Mouse (Mus musculus): ENCODE measurements around the gene Bglap2. TPM values are rescaled to one million over a fixed set of nuclear protein-coding genes. Genes with fewer than 3 reads are reported as not detected.
A peak's percentile ranks its signal among the peaks of the same experiment; 100 is the strongest.

The Bglap2 gene
- total RNA-seq, 2 experiments from 2014 or later = not detected

- no peak for DNase-seq
Measured at GRCm38 (mm10) chr3:88339006-88339405, 39.5 kb downstream of the Bglap2 start.

DNA sequence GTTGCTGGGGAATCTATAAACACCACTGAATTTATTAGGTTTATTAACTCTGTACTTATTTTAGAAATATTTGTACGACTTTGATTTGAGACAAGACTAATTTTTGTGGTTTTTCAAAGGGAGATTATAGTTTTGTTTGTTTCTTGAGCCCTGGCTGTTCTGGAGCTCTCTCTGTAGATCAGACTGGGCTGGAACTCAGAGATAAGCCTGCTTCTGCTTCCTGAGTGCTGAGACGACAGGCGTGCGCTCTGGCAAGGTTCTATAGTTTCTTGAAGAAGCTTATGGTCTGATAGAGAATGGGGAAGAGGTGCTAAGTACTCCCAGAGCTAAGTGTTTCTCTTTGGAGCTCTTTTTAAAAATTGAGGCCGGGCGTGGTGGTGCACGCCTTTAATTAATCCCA is 40.2 kb downstream of the Bglap2 start:
- no peak for DNase-seq

GRCm38 (mm10) chr3:88337367-88338020 is 41.0 kb downstream of the Bglap2 start:
- no peak for DNase-seq

DNA sequence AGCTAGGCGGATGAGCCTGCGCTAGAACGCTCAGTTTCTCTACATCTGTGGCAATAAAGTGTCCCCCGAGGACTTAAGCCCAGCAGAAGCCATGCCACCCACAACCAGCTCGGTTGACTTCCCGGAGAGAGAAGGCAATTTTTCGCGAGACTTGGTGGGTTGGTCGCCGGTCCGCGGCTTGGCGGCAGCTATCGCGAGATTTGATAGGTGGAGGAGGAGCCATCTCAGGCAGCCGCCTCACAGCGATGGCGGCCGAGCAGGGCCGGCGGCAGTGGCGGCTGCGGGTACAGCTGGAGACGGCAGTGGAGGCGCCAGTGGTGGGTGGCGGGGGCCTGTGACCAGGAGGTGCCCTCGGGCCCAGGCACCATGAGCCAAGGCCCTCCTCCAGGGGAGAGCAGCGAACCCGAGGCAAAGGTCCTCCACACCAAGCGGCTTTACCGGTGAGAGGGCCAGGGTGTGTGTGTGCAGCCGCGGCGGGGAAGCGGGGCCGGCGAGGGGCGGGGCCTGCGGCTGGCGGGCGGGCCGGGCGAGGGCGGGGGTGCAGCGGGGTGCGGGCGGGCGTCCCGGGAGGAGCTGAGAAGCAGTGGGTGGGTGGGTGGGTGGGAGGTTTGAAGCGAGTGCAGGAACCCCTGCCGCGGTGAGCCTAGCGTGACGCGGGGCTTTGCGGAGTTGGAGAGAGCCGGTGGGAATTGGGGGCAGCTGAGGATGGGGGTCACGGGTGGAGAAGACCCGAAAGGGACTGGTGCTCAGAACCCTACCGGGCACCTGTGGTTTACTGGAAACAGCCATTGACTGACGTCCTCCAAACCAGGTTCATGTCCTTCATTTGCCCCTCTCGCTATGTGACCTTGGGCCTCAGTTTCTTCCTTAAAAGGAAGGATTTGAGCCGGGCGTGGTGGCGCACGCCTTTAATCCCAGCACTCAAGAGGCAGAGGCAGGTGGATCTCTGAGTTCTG is 42.2 kb downstream of the Bglap2 start, which contains the start of the genes Tmem79 and Smg5:
Gene Tmem79 (minus strand): TSS at position 91 of the 956 bp plus-strand sequence.
Gene Smg5 (plus strand): TSS at position 203 of the 956 bp plus-strand sequence.
- peak; percentile 96 for DNase-seq

DNA sequence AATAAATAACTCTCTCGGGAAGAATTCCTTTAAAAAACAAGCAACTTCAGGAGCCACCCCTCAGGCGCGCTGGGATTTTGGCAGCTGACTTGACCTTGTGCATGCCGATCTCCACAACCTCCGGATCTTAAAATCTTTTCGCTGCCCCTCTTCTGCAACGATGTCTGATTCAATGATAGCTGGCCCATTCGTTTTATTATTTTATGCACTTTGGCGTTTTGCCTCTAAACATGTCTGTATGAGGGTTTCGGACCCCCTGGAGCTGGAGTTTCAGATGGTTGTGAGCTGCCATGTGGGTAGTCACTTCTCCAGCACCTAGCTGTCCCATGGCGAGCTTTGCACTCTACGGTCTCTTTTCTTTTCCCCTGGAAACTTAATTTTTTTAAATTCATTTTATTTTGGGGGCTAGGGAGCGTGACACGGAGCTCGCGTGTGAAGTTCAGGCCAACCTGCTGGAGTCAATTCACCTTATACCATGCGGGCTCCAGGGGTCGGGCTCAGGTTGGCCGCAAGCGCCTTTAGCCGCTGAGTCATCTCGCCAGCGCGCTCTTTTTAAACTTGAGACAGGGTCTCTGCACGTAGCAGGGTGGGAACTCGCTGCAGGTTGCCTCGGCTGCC is 43.0 kb downstream of the Bglap2 start:
- no peak for DNase-seq

DNA sequence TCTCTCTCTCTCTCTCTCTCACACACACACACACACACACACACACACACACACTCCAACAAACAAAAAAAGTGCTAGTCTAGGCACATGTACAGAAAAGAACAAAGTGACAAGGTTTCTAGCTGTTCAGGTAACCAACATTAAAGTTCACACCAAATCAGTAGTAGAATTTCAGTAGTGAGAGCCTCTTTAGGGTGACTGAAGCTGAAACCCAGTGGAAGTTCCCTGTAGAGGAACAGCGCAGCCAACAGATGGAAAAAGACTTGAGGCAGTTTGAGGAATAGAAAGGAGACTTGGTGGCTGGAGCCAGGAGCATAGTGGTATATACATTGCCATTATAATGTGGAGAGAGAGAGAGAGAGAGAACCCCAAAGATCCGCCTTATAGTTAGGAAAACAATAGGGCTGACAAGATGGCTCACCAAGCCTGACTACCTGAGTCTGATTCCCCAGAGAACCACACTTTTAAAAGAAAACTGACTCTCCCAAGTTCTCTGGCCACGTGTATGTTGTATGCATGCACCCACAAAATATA is 43.5 kb downstream of the Bglap2 start:
- no peak for DNase-seq

- no peak for DNase-seq
Measured at GRCm38 (mm10) chr3:88334029-88334658, 44.4 kb downstream of the Bglap2 start.

GRCm38 (mm10) chr3:88331282-88331681 is 47.2 kb downstream of the Bglap2 start:
- DNase-seq = no peak

GRCm38 (mm10) chr3:88328956-88329355 is 49.5 kb downstream of the Bglap2 start:
- no peak for DNase-seq

Other genes starting within 250 kb of the Bglap2 start
- 100 to 1,000 TPM; 156 to 164 TPM for gene Mef2d, start 236.3 kb downstream of the Bglap2 start, total RNA-seq (2021)
- gene Rhbg, start 124.0 kb downstream of the Bglap2 start, total RNA-seq (2021) = not detected
- gene Gm38392, start 91.5 kb downstream of the Bglap2 start, total RNA-seq (2021) = under 1 TPM; 0.51 to 0.69 TPM
- 1 to 10 TPM; 5.4 to 5.9 TPM for gene Tsacc, start 81.7 kb downstream of the Bglap2 start, total RNA-seq (2021)
- 100 to 1,000 TPM; 104 to 115 TPM for gene Cct3, start 81.6 kb downstream of the Bglap2 start, total RNA-seq (2021)
- gene Glmp, start 53.7 kb downstream of the Bglap2 start, total RNA-seq (2021) = 10 to 100 TPM; 36.2 to 43.9 TPM
- gene Tmem79, start 42.6 kb downstream of the Bglap2 start, total RNA-seq (2021) = 1 to 10 TPM; 1.7 TPM
- 10 to 100 TPM; 37.4 to 43.4 TPM for gene Smg5, start 42.4 kb downstream of the Bglap2 start, total RNA-seq (2021)
- gene Paqr6, start 14.1 kb downstream of the Bglap2 start, total RNA-seq (2021) = 1 to 10 TPM in 1 of 2 experiments, under 1 TPM in 1; 0.51 to 1.1 TPM
- under 1 TPM in 1 of 2 experiments, not detected in 1; 0.54 TPM for gene Bglap3, start 6.0 kb downstream of the Bglap2 start, total RNA-seq (2021)
- gene Bglap, start 5.8 kb upstream of the Bglap2 start, total RNA-seq (2021) = 1 to 10 TPM in 1 of 2 experiments, not detected in 1; 1.9 TPM
- gene Pmf1, start 31.6 kb upstream of the Bglap2 start, total RNA-seq (2021) = 10 to 100 TPM; 16.9 to 19.0 TPM
- gene Slc25a44, start 46.4 kb upstream of the Bglap2 start, total RNA-seq (2021) = 10 to 100 TPM; 14.3 to 14.5 TPM
- gene Sema4a, start 82.5 kb upstream of the Bglap2 start, total RNA-seq (2021) = 1 to 10 TPM; 1.6 to 1.8 TPM
- 100 to 1,000 TPM in 1 of 2 experiments, 10 to 100 TPM in 1; 99.2 to 106 TPM for gene Lmna, start 131.3 kb upstream of the Bglap2 start, total RNA-seq (2021)
- under 1 TPM; 0.24 to 0.33 TPM for gene Mex3a, start 153.7 kb upstream of the Bglap2 start, total RNA-seq (2021)
- not detected for gene Rab25, start 169.6 kb upstream of the Bglap2 start, total RNA-seq (2021)
- gene Lamtor2, start 174.4 kb upstream of the Bglap2 start, total RNA-seq (2021) = 10 to 100 TPM; 76.1 to 81.1 TPM
- gene Ubqln4, start 175.1 kb upstream of the Bglap2 start, total RNA-seq (2021) = 10 to 100 TPM; 59.6 to 67.2 TPM
- gene Ssr2, start 197.2 kb upstream of the Bglap2 start, total RNA-seq (2021) = 10 to 100 TPM; 52.2 to 63.2 TPM
- gene Arhgef2, start 227.3 kb upstream of the Bglap2 start, total RNA-seq (2021) = 10 to 100 TPM; 28.1 to 33.0 TPM